Comparison of ENCODE assay signal across 8 mouse cellular contexts in genomic region chr6:127108368-127109060, GRCm38 (mm10). TPM values are rescaled to one million over a fixed set of nuclear protein-coding genes. Genes with fewer than 3 reads are reported as not detected.
DNase-seq lines count a peak whose midpoint lies in the region; ATAC-seq and TF ChIP-seq lines count a peak whose summit lies in the region.

No protein-coding gene starts in this region.

- TF ChIP-seq EP300 in ES-Bruce4 (IDR thresholded peaks at IDR 0.05; ENCODE audit: insufficient read depth, low read depth, low read length) = no peak

- TF ChIP-seq CTCF in ES-Bruce4 (IDR thresholded peaks at IDR 0.05; ENCODE audit: low read depth, low read length) = no peak

- DNase-seq in heart, postnatal 25 days (ENCODE audit: low spot score) = no peak
- DNase-seq in hindbrain, embryonic 11.5 days (ENCODE audit: low spot score) = peak; percentile 17
- no peak for DNase-seq in embryo, embryonic 9.5 days (ENCODE audit: extremely low spot score)
- DNase-seq in left cerebral cortex, postnatal 4 days = no peak

- H3K27me3 ChIP-seq in heart, embryonic 13.5 days (replicated peaks) = no peaks in the 10 kb centered on the region
- no peaks in the 10 kb centered on the region for H3K27me3 ChIP-seq in ES-Bruce4 (ENCODE audit: control insufficient read depth, insufficient read depth, low read length, poor library complexity, severe bottlenecking)
- no peaks in the 10 kb centered on the region for H3K27me3 ChIP-seq in hindbrain, embryonic 11.5 days (ENCODE audit: control insufficient read depth, insufficient read depth, low read length)
- peaks cover 7% of the 10 kb centered on the region; the same call in 1 of the 2 replicates for H3K27me3 ChIP-seq in midbrain, embryonic 12.5 days

- peaks cover 28% of the 10 kb centered on the region for H3K4me1 ChIP-seq in heart, embryonic 13.5 days
- H3K4me1 ChIP-seq in ES-Bruce4 (ENCODE audit: control insufficient read depth, insufficient read depth, low read length) = peaks cover 3% of the 10 kb centered on the region
- H3K4me1 ChIP-seq in hindbrain, embryonic 11.5 days (replicated peaks; ENCODE audit: control insufficient read depth, insufficient read depth, low read length) = peaks cover 7% of the 10 kb centered on the region; the same call in 1 of the 2 replicates
- H3K4me1 ChIP-seq in midbrain, embryonic 12.5 days = peaks cover 13% of the 10 kb centered on the region

- 9% methylated on average over 20 of the region's 20 CpGs for WGBS in heart, embryonic 13.5 days
- 43% methylated on average over 20 of the region's 20 CpGs for WGBS in hindbrain, embryonic 11.5 days
- WGBS in midbrain, embryonic 12.5 days = 41% methylated on average over 20 of the region's 20 CpGs

- no peaks in the 10 kb centered on the region for H3K9me3 ChIP-seq in heart, embryonic 13.5 days
- no peaks in the 10 kb centered on the region for H3K9me3 ChIP-seq in ES-Bruce4 (replicated peaks; ENCODE audit: control insufficient read depth, insufficient read depth, low read length, poor library complexity, severe bottlenecking)
- no peaks in the 10 kb centered on the region for H3K9me3 ChIP-seq in hindbrain, embryonic 11.5 days (ENCODE audit: control insufficient read depth, low read length)
- no peaks in the 10 kb centered on the region for H3K9me3 ChIP-seq in midbrain, embryonic 12.5 days

- H3K27ac ChIP-seq in heart, embryonic 13.5 days (replicated peaks) = no peak overlapping the region
- H3K27ac ChIP-seq in ES-Bruce4 (ENCODE audit: insufficient read depth, low read length) = 0 out of 2 replicates have a peak overlapping the region, but pooled peaks have one; percentile 11
- H3K27ac ChIP-seq in hindbrain, embryonic 11.5 days (ENCODE audit: low read depth, low read length) = no peak overlapping the region
- no peak overlapping the region for H3K27ac ChIP-seq in midbrain, embryonic 12.5 days (replicated peaks)

- intact Hi-C loops in heart, postnatal 25 days (cut with DNase I) = no loop called here
- intact Hi-C loops in left cerebral cortex, postnatal 4 days (cut with DNase I) = no loop called here

- peaks cover under 1% of the 10 kb centered on the region; the same call in 1 of the 2 replicates for H3K36me3 ChIP-seq in heart, embryonic 13.5 days
- no peaks in the 10 kb centered on the region for H3K36me3 ChIP-seq in ES-Bruce4 (ENCODE audit: control insufficient read depth, insufficient read depth, low read length, poor library complexity, severe bottlenecking)
- no peaks in the 10 kb centered on the region for H3K36me3 ChIP-seq in hindbrain, embryonic 11.5 days (ENCODE audit: control insufficient read depth, insufficient read depth, low read length)
- H3K36me3 ChIP-seq in midbrain, embryonic 12.5 days = no peaks in the 10 kb centered on the region

- peak overlapping the region; percentile 69 for H3K4me3 ChIP-seq in heart, embryonic 13.5 days
- peak overlapping the region; percentile 85 for H3K4me3 ChIP-seq in ES-Bruce4 (ENCODE audit: low read depth, low read length)
- peak overlapping the region; percentile 43 for H3K4me3 ChIP-seq in hindbrain, embryonic 11.5 days (ENCODE audit: low read depth, low read length)
- peak overlapping the region; percentile 69 for H3K4me3 ChIP-seq in midbrain, embryonic 12.5 days

- peak overlapping the region; percentile 86 for H3K9ac ChIP-seq in heart, embryonic 13.5 days
- peak overlapping the region; percentile 39 for H3K9ac ChIP-seq in ES-Bruce4 (ENCODE audit: low read depth, poor library complexity, severe bottlenecking)
- peak overlapping the region; percentile 48 for H3K9ac ChIP-seq in hindbrain, embryonic 11.5 days (ENCODE audit: low read depth, low read length)
- H3K9ac ChIP-seq in midbrain, embryonic 12.5 days (replicated peaks) = peak overlapping the region; percentile 65

- ATAC-seq in heart, embryonic 13.5 days (ENCODE audit: extremely low read depth, insufficient number of reproducible peaks, low FRiP score, low TSS enrichment) = no peak
- no peak for ATAC-seq in hindbrain, embryonic 11.5 days (ENCODE audit: low FRiP score)
- no peak for ATAC-seq in midbrain, embryonic 12.5 days (ENCODE audit: low FRiP score, low read depth)
- ATAC-seq in activated CD4-positive, CD25-positive, alpha-beta regulatory T cell, adult 4 months = no peak

- H3K4me2 ChIP-seq in heart, embryonic 13.5 days = peak overlapping the region; percentile 92
- H3K4me2 ChIP-seq in hindbrain, embryonic 11.5 days (replicated peaks; ENCODE audit: low read depth, low read length) = peak overlapping the region; percentile 70
- peak overlapping the region; percentile 71 for H3K4me2 ChIP-seq in midbrain, embryonic 12.5 days (replicated peaks)

- no peak for TF ChIP-seq POLR2A in ES-Bruce4 (IDR thresholded peaks at IDR 0.05; ENCODE audit: insufficient read depth, low read length)

RNA-seq across cellular contexts. Expression of gene Tigar, which starts 0.8 kb away (rescaled TPM):
- polyA plus RNA-seq in heart, embryonic 13.5 days (2015; fragmentation: Nextera tagmentation; extraction: Ambion mirVana) = 7.6 and 8.1 TPM in 2 replicates
- 10 to 100 TPM; 41.9 to 50.4 TPM for total RNA-seq in heart, postnatal 25 days (2021)
- 32.4 and 37.6 TPM in 2 replicates for polyA plus RNA-seq in ES-Bruce4 (2011; ENCODE audit: insufficient read depth, insufficient read length, low read depth, missing spikeins)
- 5.8 and 6.4 TPM in 2 replicates for polyA plus RNA-seq in hindbrain, embryonic 11.5 days (2014; fragmentation: Nextera tagmentation; extraction: Ambion mirVana)
- polyA plus RNA-seq in midbrain, embryonic 12.5 days (2016; fragmentation: Nextera tagmentation; extraction: Ambion mirVana) = 8.9 and 9.2 TPM in 2 replicates
- polyA plus RNA-seq in activated CD4-positive, CD25-positive, alpha-beta regulatory T cell, adult 4 months (2017; shearing (Covaris generic)) = 1 to 10 TPM; 6.7 to 8.2 TPM
- 10 to 100 TPM; 16.4 to 18.6 TPM for total RNA-seq in left cerebral cortex, postnatal 4 days (2021)

RNA-seq across cellular contexts. Expression of gene Fgf23, which starts 35.8 kb away (rescaled TPM):
- 0.23 and 0.31 TPM in 2 replicates for polyA plus RNA-seq in heart, embryonic 13.5 days (2015; fragmentation: Nextera tagmentation; extraction: Ambion mirVana)
- not detected for total RNA-seq in heart, postnatal 25 days (2021)
- polyA plus RNA-seq in ES-Bruce4 (2011; ENCODE audit: insufficient read depth, insufficient read length, low read depth, missing spikeins) = 0.33 and 0.49 TPM in 2 replicates
- polyA plus RNA-seq in hindbrain, embryonic 11.5 days (2014; fragmentation: Nextera tagmentation; extraction: Ambion mirVana) = 0.08 TPM in 1 of 2 replicates, not detected in the other
- polyA plus RNA-seq in midbrain, embryonic 12.5 days (2016; fragmentation: Nextera tagmentation; extraction: Ambion mirVana) = not detected in 2 replicates
- not detected for polyA plus RNA-seq in activated CD4-positive, CD25-positive, alpha-beta regulatory T cell, adult 4 months (2017; shearing (Covaris generic))
- under 1 TPM; 0.38 to 0.54 TPM for total RNA-seq in left cerebral cortex, postnatal 4 days (2021)

RNA-seq across cellular contexts. Expression of gene Ccnd2, which starts 43.5 kb away (rescaled TPM):
- polyA plus RNA-seq in heart, embryonic 13.5 days (2015; fragmentation: Nextera tagmentation; extraction: Ambion mirVana) = 583 and 638 TPM in 2 replicates
- 100 to 1,000 TPM; 155 to 157 TPM for total RNA-seq in heart, postnatal 25 days (2021)
- 12.4 and 18.2 TPM in 2 replicates for polyA plus RNA-seq in ES-Bruce4 (2011; ENCODE audit: insufficient read depth, insufficient read length, low read depth, missing spikeins)
- 1,153 and 1,300 TPM in 2 replicates for polyA plus RNA-seq in hindbrain, embryonic 11.5 days (2014; fragmentation: Nextera tagmentation; extraction: Ambion mirVana)
- polyA plus RNA-seq in midbrain, embryonic 12.5 days (2016; fragmentation: Nextera tagmentation; extraction: Ambion mirVana) = 1,089 and 1,182 TPM in 2 replicates
- polyA plus RNA-seq in activated CD4-positive, CD25-positive, alpha-beta regulatory T cell, adult 4 months (2017; shearing (Covaris generic)) = 100 to 1,000 TPM; 863 to 906 TPM
- total RNA-seq in left cerebral cortex, postnatal 4 days (2021) = 100 to 1,000 TPM; 139 to 147 TPM

Comparison
In these comparisons a context has a peak if more than half of its experiments do, and no peak if none do; other contexts are left out.
1. RNA of gene Ccnd2, which starts 43.5 kb away (polyA plus RNA-seq): 1,153 to 1,300 TPM in hindbrain, embryonic 11.5 days, 1,089 to 1,182 TPM in midbrain, embryonic 12.5 days, 863 to 906 TPM in activated CD4-positive, CD25-positive, alpha-beta regulatory T cell, adult 4 months and 583 to 638 TPM in heart, embryonic 13.5 days; 12.4 to 18.2 TPM in ES-Bruce4; every median in the first group is over 10 times any median in the second.
2. Peak in every context shown above with its lines, with median percentiles within 50 percentile points of each other: H3K4me2 ChIP-seq, H3K4me3 ChIP-seq and H3K9ac ChIP-seq.